Mouse (Mus musculus): ENCODE measurements around the gene E130114P18Rik. TPM values are rescaled to one million over a fixed set of nuclear protein-coding genes. Genes with fewer than 3 reads are reported as not detected.

E130114P18Rik gene
- total RNA-seq, 1 experiment from 2014 or later: not detected

DNA sequence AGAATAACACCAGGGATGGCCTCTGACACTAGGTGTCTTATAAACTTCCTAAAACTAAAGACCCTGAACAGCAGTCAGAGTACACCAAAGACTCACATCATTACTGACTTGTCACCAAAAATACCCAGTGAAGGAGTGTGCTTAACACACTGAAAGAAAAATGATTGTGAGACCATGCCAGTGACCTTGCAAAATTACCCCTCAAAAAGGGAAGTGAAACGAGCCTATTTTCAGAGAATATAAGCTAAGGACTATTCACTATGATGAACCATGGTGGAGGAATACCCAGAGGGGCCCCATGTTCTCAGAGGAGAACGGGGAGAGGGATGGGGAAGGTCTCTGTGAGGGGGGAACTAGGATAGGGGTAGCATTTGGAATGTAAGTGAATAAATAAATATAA, 245.8 kb downstream of the E130114P18Rik start:
- no peak for ATAC-seq (replicated peaks; ENCODE audit: insufficient number of reproducible peaks, low FRiP score, low TSS enrichment, poor library complexity, severe bottlenecking)

DNA sequence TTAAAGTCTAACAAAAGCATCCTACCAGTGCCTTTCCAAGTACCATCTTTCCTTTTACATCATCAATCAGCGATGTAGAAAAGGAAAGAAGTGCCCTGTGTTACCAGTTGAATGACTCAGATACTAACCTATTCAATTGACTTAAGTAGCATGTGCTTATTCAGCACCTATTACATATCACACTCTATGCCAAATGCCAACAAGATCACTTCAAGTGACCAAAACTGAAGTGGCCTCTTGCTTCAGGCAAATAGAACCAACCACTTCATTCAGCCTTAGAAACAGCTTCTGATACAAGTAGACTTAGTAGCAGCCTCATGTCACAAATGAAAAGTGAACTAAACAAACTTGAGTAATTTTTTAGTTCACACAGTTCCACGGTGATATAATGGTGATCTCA, 249.4 kb downstream of the E130114P18Rik start:
- no peak for ATAC-seq (replicated peaks; ENCODE audit: insufficient number of reproducible peaks, low FRiP score, low TSS enrichment, poor library complexity, severe bottlenecking)

Other genes starting within 250 kb of the E130114P18Rik start
- gene Nfia, start 5.3 kb downstream of the E130114P18Rik start, total RNA-seq (2017): 0.67 to 2.1 TPM (median 0.75 TPM) in 3 replicates